Comparison of ENCODE assay signal across 11 mouse cellular contexts in the genomic region with DNA sequence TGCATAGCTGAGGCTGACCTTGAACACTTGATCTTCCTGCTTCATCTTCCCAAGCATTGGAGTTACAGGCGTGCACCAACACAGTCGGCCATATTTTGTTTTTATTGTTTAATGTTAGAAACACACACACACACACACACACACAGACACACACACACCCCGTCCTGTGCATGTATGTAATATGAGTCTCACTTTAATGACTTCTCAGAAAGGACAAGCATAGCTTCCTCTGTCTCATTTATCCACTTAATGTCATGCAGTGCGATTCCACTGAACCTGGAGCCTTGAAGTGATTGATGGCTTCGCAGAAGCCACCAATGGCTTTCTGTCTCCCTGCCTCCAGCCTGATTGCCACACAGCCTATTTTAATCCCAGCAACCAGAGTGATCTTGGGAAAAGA. TPM values are rescaled to one million over a fixed set of nuclear protein-coding genes. Genes with fewer than 3 reads are reported as not detected.
DNase-seq lines count a peak whose midpoint lies in the region; ATAC-seq and TF ChIP-seq lines count a peak whose summit lies in the region.
"Had no signal": no experiment of that assay in that cellular context is flagged by ENCODE, and none has a peak within 500 bp of the region (broad histone marks: within the 10 kb centered on the region; RNA-seq: fewer than 3 reads in every experiment).

No protein-coding gene starts in this region.

- no peaks in the 10 kb centered on the region for H3K36me3 ChIP-seq in intestine, embryonic 15.5 days
- no peaks in the 10 kb centered on the region for H3K36me3 ChIP-seq in intestine, embryonic 16.5 days (ENCODE audit: control insufficient read depth, insufficient read depth, low read length)
- H3K36me3 ChIP-seq in forebrain, postnatal 0 days (ENCODE audit: insufficient read depth) = no peaks in the 10 kb centered on the region
- no peaks in the 10 kb centered on the region for H3K36me3 ChIP-seq in midbrain, embryonic 15.5 days (replicated peaks)

- TF ChIP-seq CTCF in forebrain, postnatal 0 days (IDR thresholded peaks at IDR 0.05; ENCODE audit: low read depth) = no peak

- no peaks in the 10 kb centered on the region for H3K4me1 ChIP-seq in intestine, embryonic 15.5 days (replicated peaks)
- H3K4me1 ChIP-seq in intestine, embryonic 16.5 days (ENCODE audit: control insufficient read depth, insufficient read depth, low read length) = no peaks in the 10 kb centered on the region
- no peaks in the 10 kb centered on the region for H3K4me1 ChIP-seq in forebrain, postnatal 0 days (ENCODE audit: insufficient read depth)
- peaks cover 22% of the 10 kb centered on the region for H3K4me1 ChIP-seq in midbrain, embryonic 15.5 days

- H3K9ac ChIP-seq in intestine, embryonic 15.5 days = no peak overlapping the region
- H3K9ac ChIP-seq in intestine, embryonic 16.5 days (ENCODE audit: low read depth, low read length) = no peak overlapping the region
- H3K9ac ChIP-seq in forebrain, postnatal 0 days = no peak overlapping the region
- H3K9ac ChIP-seq in midbrain, embryonic 15.5 days = no peak overlapping the region

- H3K4me2 ChIP-seq in intestine, embryonic 15.5 days (replicated peaks) = no peak overlapping the region
- H3K4me2 ChIP-seq in intestine, embryonic 16.5 days (ENCODE audit: low read depth, low read length) = no peak overlapping the region
- H3K4me2 ChIP-seq in forebrain, postnatal 0 days (ENCODE audit: low read depth) = no peak overlapping the region
- H3K4me2 ChIP-seq in midbrain, embryonic 15.5 days = peak overlapping the region; percentile 6; the same call in 1 of the 2 replicates

- H3K9me3 ChIP-seq in intestine, embryonic 15.5 days = no peaks in the 10 kb centered on the region
- no peaks in the 10 kb centered on the region for H3K9me3 ChIP-seq in intestine, embryonic 16.5 days (ENCODE audit: control insufficient read depth, low read length)
- H3K9me3 ChIP-seq in forebrain, postnatal 0 days (ENCODE audit: low read length) = no peaks in the 10 kb centered on the region
- H3K9me3 ChIP-seq in midbrain, embryonic 15.5 days = no peaks in the 10 kb centered on the region

- 0 out of 2 replicates have a peak, but pooled peaks have one; percentile 29 for ATAC-seq in intestine, embryonic 15.5 days
- ATAC-seq in intestine, embryonic 16.5 days = no peak
- peak; percentile 81 for ATAC-seq in forebrain, postnatal 0 days
- peak; percentile 57; the same call in 1 of the 2 replicates for ATAC-seq in midbrain, embryonic 15.5 days (replicated peaks)
- ATAC-seq: CD4-positive, CD25-positive, alpha-beta regulatory T cell, adult 4 months had no signal

- no peaks in the 10 kb centered on the region for H3K27me3 ChIP-seq in intestine, embryonic 15.5 days (replicated peaks)
- H3K27me3 ChIP-seq in intestine, embryonic 16.5 days (replicated peaks; ENCODE audit: control insufficient read depth, insufficient read depth, low read length) = no peaks in the 10 kb centered on the region
- no peaks in the 10 kb centered on the region for H3K27me3 ChIP-seq in forebrain, postnatal 0 days (ENCODE audit: insufficient read depth, low read length)
- no peaks in the 10 kb centered on the region for H3K27me3 ChIP-seq in midbrain, embryonic 15.5 days (replicated peaks)

- no peak overlapping the region for H3K4me3 ChIP-seq in intestine, embryonic 15.5 days (replicated peaks)
- H3K4me3 ChIP-seq in intestine, embryonic 16.5 days (ENCODE audit: low read length) = no peak overlapping the region
- H3K4me3 ChIP-seq in forebrain, postnatal 0 days (ENCODE audit: low read depth, low read length) = no peak overlapping the region
- H3K4me3 ChIP-seq in midbrain, embryonic 15.5 days = no peak overlapping the region

- no peak overlapping the region for H3K27ac ChIP-seq in intestine, embryonic 15.5 days
- no peak overlapping the region for H3K27ac ChIP-seq in intestine, embryonic 16.5 days (ENCODE audit: low read length)
- no peak overlapping the region for H3K27ac ChIP-seq in forebrain, postnatal 0 days (ENCODE audit: low read depth, low read length)
- 0 out of 2 replicates have a peak overlapping the region, but pooled peaks have one; percentile 26 for H3K27ac ChIP-seq in midbrain, embryonic 15.5 days

- WGBS in intestine, embryonic 15.5 days = 54% methylated on average over 5 of the region's 5 CpGs
- WGBS in intestine, embryonic 16.5 days = 48% methylated on average over 5 of the region's 5 CpGs
- WGBS in forebrain, postnatal 0 days = 50% methylated on average over 5 of the region's 5 CpGs
- 32% methylated on average over 5 of the region's 5 CpGs for WGBS in midbrain, embryonic 15.5 days

- intact Hi-C loops in heart, postnatal 36 days (cut with DNase I) = no loop called here

- DNase-seq in adrenal gland, postnatal 14 days = peak; percentile 71
- peak; percentile 24 for DNase-seq in forebrain, postnatal 0 days
- DNase-seq in urinary bladder, adult 18-20 months (ENCODE audit: low spot score in 2 of 2) = no peak
- no peak for DNase-seq in yolk sac, embryonic 10.5 days (ENCODE audit: low spot score)
- no peak for DNase-seq in heart, postnatal 36 days
- DNase-seq: cerebellum, adult 9-10 months; heart, postnatal 4 days had no signal

RNA-seq across cellular contexts. Expression of a gene that starts 15.2 kb away (rescaled TPM):
- 1.5 and 3.6 TPM in 2 replicates for polyA plus RNA-seq in intestine, embryonic 15.5 days (2015; fragmentation: Nextera tagmentation; extraction: Ambion mirVana)
- polyA plus RNA-seq in intestine, embryonic 16.5 days (2015; fragmentation: Nextera tagmentation; extraction: Ambion mirVana) = 2.1 and 2.2 TPM in 2 replicates
- 6.2 and 8.2 TPM in 2 replicates for total RNA-seq in adrenal gland, postnatal 14 days (2021)
- 74.5 and 86.2 TPM in 2 replicates for total RNA-seq in forebrain, postnatal 0 days (2014; rRNA removed)
- polyA plus RNA-seq in forebrain, postnatal 0 days (2015; fragmentation: Nextera tagmentation; extraction: Ambion mirVana) = 22.0 and 36.0 TPM in 2 replicates
- 63.0 and 71.7 TPM in 2 replicates for polyA plus RNA-seq in midbrain, embryonic 15.5 days (2015; fragmentation: Nextera tagmentation; extraction: Ambion mirVana)
- total RNA-seq in heart, postnatal 36 days (2021) = 1 to 10 TPM; 2.4 to 2.8 TPM

Comparison
In these comparisons a context has a peak if more than half of its experiments do, and no peak if none do; other contexts are left out.
1. DNase-seq: peak in adrenal gland, postnatal 14 days (single experiment) and forebrain, postnatal 0 days (single experiment); none in urinary bladder, adult 18-20 months (0 of 2), yolk sac, embryonic 10.5 days (single experiment) and heart, postnatal 36 days (0 of 2).